Mouse (Mus musculus) MEL (cell line): ENCODE data around the gene Lmod3.

Experiments
- CTCF ChIP-seq, 3 experiments: IDR thresholded peaks in 2 of 3; conservative IDR thresholded peaks in 1 of 3; 2 replicates each; pipeline ENCODE4 v1.5.1; 2011 to 2012; ENCODE audit warnings: low read length in 3 of 3, low read depth in 2 of 3, mild to moderate bottlenecking in 2 of 3, improper control_type of control experiment in 1 of 3, inconsistent platforms in 1 of 3, mixed read lengths in 1 of 3, moderate library complexity in 1 of 3; ENCODE audit not compliant: control insufficient read depth in 1 of 3, insufficient read depth in 1 of 3, poor library complexity in 1 of 3, severe bottlenecking in 1 of 3
- GATA1 ChIP-seq: IDR thresholded peaks from 2 replicates; pipeline ENCODE4 v1.6.1; 2011; ENCODE audit warnings: low read depth, low read length, improper control_type of control experiment
- HCFC1 ChIP-seq: IDR thresholded peaks from 2 replicates; pipeline ENCODE4 v1.6.1; 2012; ENCODE audit warnings: low read depth, mild to moderate bottlenecking, inconsistent platforms, low read length, improper control_type of control experiment, moderate library complexity
- RCOR1 ChIP-seq: IDR thresholded peaks from 2 replicates; pipeline ENCODE4 v1.6.1; 2012; ENCODE audit warnings: low read depth, mild to moderate bottlenecking, inconsistent platforms, low read length, improper control_type of control experiment
- UBTF ChIP-seq: IDR thresholded peaks from 2 replicates; pipeline ENCODE4 v1.6.1; 2012; ENCODE audit warnings: low read depth, mild to moderate bottlenecking, inconsistent platforms, low read length, improper control_type of control experiment, moderate library complexity, borderline replicate concordance; ENCODE audit not compliant: insufficient read depth

DNA sequence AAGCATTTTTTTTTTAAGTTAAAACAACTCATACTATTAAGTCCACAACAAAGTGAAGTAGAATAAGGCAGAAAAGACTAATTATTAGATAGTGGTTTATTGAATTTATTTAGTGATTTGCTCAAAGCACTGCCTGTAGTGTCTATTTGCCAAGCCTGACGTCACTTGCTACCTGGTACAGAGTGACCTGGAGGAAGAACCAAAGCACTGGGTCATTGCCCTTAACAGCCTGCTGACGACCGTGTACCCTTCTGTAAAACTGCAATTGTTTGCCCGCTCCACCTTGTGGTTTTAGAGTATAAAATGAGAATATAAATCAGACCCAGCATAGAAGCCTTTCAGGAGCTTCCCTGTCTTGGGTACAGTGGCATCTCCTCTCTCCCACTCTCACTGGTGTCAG is 9.7 kb upstream of the Lmod3 start:
- TF ChIP-seq CTCF (IDR thresholded peaks at IDR 0.05 in 2 of 3, conservative IDR thresholded peaks at IDR 0.05 in 1 of 3; ENCODE audit: control insufficient read depth in 1 of 3, insufficient read depth in 1 of 3, low read depth in 2 of 3, low read length in 3 of 3, poor library complexity in 1 of 3, severe bottlenecking in 1 of 3) (no peak), RCOR1 (no peak), HCFC1 (no peak), GATA1 (no peak), UBTF (no peak)
